Mouse (Mus musculus): ENCODE measurements at regions not wholly inside any gene's neighbourhood (a gene's known extent, or its start where the extent isn't known, plus 50 kb on each side); places are given as distances from the start of the nearest gene placed in this dataset.

GRCm38 (mm10) chr8:34456543-34456942, 345.0 kb upstream of the Gm10131 start:
- 54% methylated on average over 3 of the region's 3 CpGs for WGBS
- H3K4me1 ChIP-seq (ENCODE audit: control insufficient read depth, insufficient read depth, insufficient read length, low read length) = no peaks in the 10 kb centered on the region
- H3K4me3 ChIP-seq (ENCODE audit: low read depth, low read length) = no peak overlapping the region
- no peak for TF ChIP-seq CTCF (IDR thresholded peaks at IDR 0.05; ENCODE audit: extremely low read depth, insufficient read length, insufficient replicate concordance, low read depth, low read length)
- H3K27me3 ChIP-seq (ENCODE audit: control insufficient read depth, insufficient read depth, low read length) = no peaks in the 10 kb centered on the region
- H3K27ac ChIP-seq (ENCODE audit: insufficient read depth, low read depth, low read length) = no peak overlapping the region
- no peaks in the 10 kb centered on the region for H3K36me3 ChIP-seq (ENCODE audit: control insufficient read depth, insufficient read depth, low read length)

- no peak overlapping the region for H3K27ac ChIP-seq (ENCODE audit: insufficient read depth, low read depth, low read length)
- TF ChIP-seq POLR2A (IDR thresholded peaks at IDR 0.05; ENCODE audit: low read depth, low read length) (no peak), CTCF (IDR thresholded peaks at IDR 0.05; ENCODE audit: extremely low read depth, insufficient read length, insufficient replicate concordance, low read depth, low read length) (no peak)
- no peaks in the 10 kb centered on the region for H3K36me3 ChIP-seq (ENCODE audit: control insufficient read depth, insufficient read depth, low read length)
- H3K27me3 ChIP-seq (ENCODE audit: control insufficient read depth, insufficient read depth, low read length) = no peaks in the 10 kb centered on the region
- H3K4me1 ChIP-seq (ENCODE audit: control insufficient read depth, insufficient read depth, insufficient read length, low read length) = no peaks in the 10 kb centered on the region
- H3K4me3 ChIP-seq (ENCODE audit: low read depth, low read length) = no peak overlapping the region
- WGBS = 35% methylated on average over 14 of the region's 14 CpGs
These were observed 343.8 kb upstream of the Gm10131 start for GRCm38 (mm10) chr8:34455376-34455775.

- H3K36me3 ChIP-seq (ENCODE audit: control insufficient read depth, insufficient read depth, low read length) = no peaks in the 10 kb centered on the region
- 94% methylated on average over 6 of the region's 6 CpGs for WGBS
These were observed 341.3 kb upstream of the Gm10131 start for GRCm38 (mm10) chr8:34452811-34453210.

GRCm38 (mm10) chr8:34451211-34452000, 339.9 kb upstream of the Gm10131 start:
- H3K27ac ChIP-seq (ENCODE audit: insufficient read depth, low read depth, low read length) = no peak overlapping the region
- H3K36me3 ChIP-seq (ENCODE audit: control insufficient read depth, insufficient read depth, low read length) = no peaks in the 10 kb centered on the region
- WGBS = 45% methylated on average over 6 of the region's 6 CpGs
- H3K4me3 ChIP-seq (ENCODE audit: low read depth, low read length) = no peak overlapping the region
- H3K4me1 ChIP-seq (ENCODE audit: control insufficient read depth, insufficient read depth, insufficient read length, low read length) = no peaks in the 10 kb centered on the region
- H3K27me3 ChIP-seq (ENCODE audit: control insufficient read depth, insufficient read depth, low read length) = no peaks in the 10 kb centered on the region
- no peak for TF ChIP-seq CTCF (IDR thresholded peaks at IDR 0.05; ENCODE audit: extremely low read depth, insufficient read length, insufficient replicate concordance, low read depth, low read length)
- no peak for TF ChIP-seq POLR2A (IDR thresholded peaks at IDR 0.05; ENCODE audit: low read depth, low read length)

More at GRCm38 (mm10) chr8:34452811-34453210, 341.3 kb upstream of the Gm10131 start:
- H3K4me3 ChIP-seq (ENCODE audit: low read depth, low read length) = no peak overlapping the region
- TF ChIP-seq POLR2A (IDR thresholded peaks at IDR 0.05; ENCODE audit: low read depth, low read length) (no peak), CTCF (IDR thresholded peaks at IDR 0.05; ENCODE audit: extremely low read depth, insufficient read length, insufficient replicate concordance, low read depth, low read length) (no peak)
- H3K27me3 ChIP-seq (ENCODE audit: control insufficient read depth, insufficient read depth, low read length) = no peaks in the 10 kb centered on the region
- H3K27ac ChIP-seq (ENCODE audit: insufficient read depth, low read depth, low read length) = no peak overlapping the region
- H3K4me1 ChIP-seq (ENCODE audit: control insufficient read depth, insufficient read depth, insufficient read length, low read length) = no peaks in the 10 kb centered on the region

- WGBS = 85% methylated on average over 11 of the region's 11 CpGs
- TF ChIP-seq CTCF (IDR thresholded peaks at IDR 0.05; ENCODE audit: extremely low read depth, insufficient read length, insufficient replicate concordance, low read depth, low read length) = no peak
These were observed 338.0 kb upstream of the Gm10131 start for GRCm38 (mm10) chr8:34449391-34450044.

GRCm38 (mm10) chr8:34447880-34448830, 336.6 kb upstream of the Gm10131 start:
- TF ChIP-seq CTCF (IDR thresholded peaks at IDR 0.05; ENCODE audit: extremely low read depth, insufficient read length, insufficient replicate concordance, low read depth, low read length) (no peak), POLR2A (IDR thresholded peaks at IDR 0.05; ENCODE audit: low read depth, low read length) (no peak)
- Histone ChIP-seq H3K27ac (ENCODE audit: insufficient read depth, low read depth, low read length) (no peak overlapping the region), H3K4me1 (ENCODE audit: control insufficient read depth, insufficient read depth, insufficient read length, low read length) (no peaks in the 10 kb centered on the region), H3K27me3 (ENCODE audit: control insufficient read depth, insufficient read depth, low read length) (no peaks in the 10 kb centered on the region), H3K36me3 (ENCODE audit: control insufficient read depth, insufficient read depth, low read length) (no peaks in the 10 kb centered on the region), H3K4me3 (ENCODE audit: low read depth, low read length) (no peak overlapping the region)
- WGBS = 58% methylated on average over 18 of the region's 18 CpGs

More at GRCm38 (mm10) chr8:34449391-34450044, 338.0 kb upstream of the Gm10131 start:
- Histone ChIP-seq H3K36me3 (ENCODE audit: control insufficient read depth, insufficient read depth, low read length) (no peaks in the 10 kb centered on the region), H3K27me3 (ENCODE audit: control insufficient read depth, insufficient read depth, low read length) (no peaks in the 10 kb centered on the region), H3K4me3 (ENCODE audit: low read depth, low read length) (no peak overlapping the region), H3K27ac (ENCODE audit: insufficient read depth, low read depth, low read length) (no peak overlapping the region), H3K4me1 (ENCODE audit: control insufficient read depth, insufficient read depth, insufficient read length, low read length) (no peaks in the 10 kb centered on the region)
